Comparison of ENCODE assay signal across 10 mouse cellular contexts in the genomic region with DNA sequence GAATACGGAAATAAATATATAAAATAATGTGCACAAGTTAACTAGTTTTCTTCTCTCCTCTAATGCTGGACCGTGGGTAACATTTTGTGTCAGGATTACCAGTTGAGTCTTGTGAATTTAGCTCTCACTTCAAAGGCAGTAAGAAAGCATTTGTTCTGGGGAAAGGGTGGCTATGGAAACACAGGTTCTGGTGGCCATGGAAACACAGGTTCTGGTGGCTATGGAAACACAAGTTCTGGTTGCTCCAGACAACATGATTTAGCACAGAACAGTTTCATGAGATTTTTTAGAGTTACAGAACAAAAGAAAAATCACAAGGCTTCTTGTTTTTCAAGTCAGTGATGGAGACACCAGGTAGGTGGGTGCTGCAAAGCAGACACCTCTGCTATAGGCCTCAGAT.
"Had no signal": no experiment of that assay in that cellular context is flagged by ENCODE, and none has a peak within 500 bp of the region (broad histone marks: within the 10 kb centered on the region; RNA-seq: fewer than 3 reads in every experiment).

No protein-coding gene starts in this region.

- DNase-seq: kidney, adult 8-10 months; kidney, postnatal 25 days; lung, adult 2 months; lung, postnatal 36 days; midbrain, embryonic 14.5 days; thymus, adult 18-20 months; thymus, postnatal 14 days had no signal

- ATAC-seq: inflammation-experienced regulatory T-cells, adult 6 months; intestine, postnatal 0 days; lung, postnatal 0 days had no signal
